Mouse (Mus musculus) monocyte, adult 5-6 weeks (primary cell): Measurements from ENCODE around the gene Ptk6. TPM values are rescaled to one million over a fixed set of nuclear protein-coding genes. Genes with fewer than 3 reads are reported as not detected.
A peak's percentile ranks its signal among the peaks of the same experiment; 100 is the strongest.

ENCODE experiments used
- ATAC-seq: fragments of 153-309, 156-312 bp; replicated peaks from 2 replicates; pipeline ENCODE4 v1.8.0; 2017; ENCODE audit warnings: mild to moderate bottlenecking; ENCODE audit not compliant: low TSS enrichment, insufficient number of reproducible peaks, severe bottlenecking, poor library complexity, low FRiP score
- total RNA-seq: library from RNA; stranded (forward); fragments of 200-1000, 200-491, 200-594 nt; gene quantifications from 3 replicates; pipeline ENCODE4 v1.2.3, GENCODE M21; 2017

Ptk6 gene
- total RNA-seq: 0.53 to 3.0 TPM (median 1.8 TPM) in 3 replicates

GRCm38 (mm10) chr2:181202422-181202821, at the start of gene Ptk6:
Gene Ptk6, minus strand, starts transcription at chr2:181202789.
- ATAC-seq: no peak

GRCm38 (mm10) chr2:181251841-181252240, 49.3 kb upstream of the Ptk6 start:
- ATAC-seq: no peak

- no peak for ATAC-seq
These were observed 46.6 kb upstream of the Ptk6 start for GRCm38 (mm10) chr2:181249217-181249616.

- ATAC-seq: no peak
These were observed 42.4 kb upstream of the Ptk6 start for GRCm38 (mm10) chr2:181245031-181245430.

GRCm38 (mm10) chr2:181243706-181244394, 41.3 kb upstream of the Ptk6 start:
- ATAC-seq: peak; percentile 97

GRCm38 (mm10) chr2:181242314-181242665, 39.7 kb upstream of the Ptk6 start:
- ATAC-seq: no peak

- peak; percentile 45 for ATAC-seq
These were observed 39.2 kb upstream of the Ptk6 start, which contains the start of gene Helz2 for GRCm38 (mm10) chr2:181241602-181242313. Gene Helz2, minus strand, starts transcription at chr2:181242027.

- ATAC-seq: no peak
These were observed 38.3 kb upstream of the Ptk6 start for GRCm38 (mm10) chr2:181240806-181241440.

GRCm38 (mm10) chr2:181239261-181239660, 36.7 kb upstream of the Ptk6 start:
- ATAC-seq: no peak

- no peak for ATAC-seq
These were observed 36.3 kb upstream of the Ptk6 start for GRCm38 (mm10) chr2:181238861-181239260.

GRCm38 (mm10) chr2:181238091-181238610, 35.6 kb upstream of the Ptk6 start:
- no peak for ATAC-seq

- ATAC-seq: no peak
These were observed 34.8 kb upstream of the Ptk6 start for GRCm38 (mm10) chr2:181237251-181238014.

- no peak for ATAC-seq
These were observed 33.3 kb upstream of the Ptk6 start for GRCm38 (mm10) chr2:181235681-181236566.

GRCm38 (mm10) chr2:181234680-181235079, 32.1 kb upstream of the Ptk6 start:
- ATAC-seq: no peak

GRCm38 (mm10) chr2:181233443-181233842, 30.9 kb upstream of the Ptk6 start:
- ATAC-seq: no peak

GRCm38 (mm10) chr2:181231171-181231570, 28.6 kb upstream of the Ptk6 start:
- ATAC-seq: no peak

- ATAC-seq: no peak
These were observed 25.7 kb upstream of the Ptk6 start for GRCm38 (mm10) chr2:181228335-181228734.

GRCm38 (mm10) chr2:181227122-181227521, 24.5 kb upstream of the Ptk6 start:
- ATAC-seq: no peak
